Comparison of ENCODE assay signal across 10 mouse cellular contexts in the genomic region with DNA sequence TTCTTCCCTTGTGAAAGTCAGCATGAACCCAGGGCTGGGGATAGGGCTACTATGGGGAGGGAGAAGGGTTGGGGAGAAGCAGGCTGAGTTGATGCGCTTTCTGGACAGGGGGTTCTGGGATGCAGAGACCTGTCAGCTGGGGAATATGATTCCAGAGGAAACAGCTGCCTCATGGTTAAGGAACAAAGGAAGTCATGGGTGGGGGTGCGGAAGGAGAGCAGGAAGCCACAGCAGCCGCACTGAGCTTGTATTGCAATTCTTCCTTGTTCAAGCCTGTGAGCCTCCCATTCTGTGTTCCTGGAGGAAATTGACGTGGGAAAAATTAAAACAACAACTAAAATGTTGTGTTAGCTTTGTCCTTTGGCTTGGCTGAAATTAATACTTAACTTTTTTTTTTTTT.
DNase-seq lines count a peak whose midpoint lies in the region; ATAC-seq and TF ChIP-seq lines count a peak whose summit lies in the region.
"Had no signal": no experiment of that assay in that cellular context is flagged by ENCODE, and none has a peak within 500 bp of the region (broad histone marks: within the 10 kb centered on the region; RNA-seq: fewer than 3 reads in every experiment).

No protein-coding gene starts in this region.

- no peaks in the 10 kb centered on the region for H3K27me3 ChIP-seq in hindbrain, embryonic 10.5 days (ENCODE audit: insufficient read depth, poor library complexity, severe bottlenecking)
- H3K27me3 ChIP-seq in hindbrain, embryonic 11.5 days (ENCODE audit: control insufficient read depth, insufficient read depth, low read length): no peaks in the 10 kb centered on the region

- no peak overlapping the region for H3K4me3 ChIP-seq in hindbrain, embryonic 10.5 days
- H3K4me3 ChIP-seq in hindbrain, embryonic 11.5 days (ENCODE audit: low read depth, low read length): no peak overlapping the region
- H3K4me3 ChIP-seq in layer of hippocampus, adult 2 months: no peak overlapping the region

- WGBS in hindbrain, embryonic 10.5 days: 71% methylated on average over 4 of the region's 4 CpGs
- WGBS in hindbrain, embryonic 11.5 days: 66% methylated on average over 4 of the region's 4 CpGs

- no peaks in the 10 kb centered on the region for H3K9me3 ChIP-seq in hindbrain, embryonic 10.5 days
- no peaks in the 10 kb centered on the region for H3K9me3 ChIP-seq in hindbrain, embryonic 11.5 days (ENCODE audit: control insufficient read depth, low read length)

- H3K27ac ChIP-seq in hindbrain, embryonic 10.5 days: no peak overlapping the region
- H3K27ac ChIP-seq in hindbrain, embryonic 11.5 days (ENCODE audit: low read depth, low read length): no peak overlapping the region
- no peak overlapping the region for H3K27ac ChIP-seq in layer of hippocampus, adult 2 months

- H3K4me2 ChIP-seq in hindbrain, embryonic 11.5 days (replicated peaks; ENCODE audit: low read depth, low read length): no peak overlapping the region

- H3K9ac ChIP-seq in hindbrain, embryonic 11.5 days (ENCODE audit: low read depth, low read length): no peak overlapping the region

- H3K36me3 ChIP-seq in hindbrain, embryonic 10.5 days: no peaks in the 10 kb centered on the region
- no peaks in the 10 kb centered on the region for H3K36me3 ChIP-seq in hindbrain, embryonic 11.5 days (ENCODE audit: control insufficient read depth, insufficient read depth, low read length)

- TF ChIP-seq CTCF in layer of hippocampus, adult 2 months (conservative IDR thresholded peaks at IDR 0.05): no peak

- no peak for ATAC-seq in hindbrain, embryonic 11.5 days (ENCODE audit: low FRiP score)
- ATAC-seq: activated CD4-positive, CD25-positive, alpha-beta regulatory T cell, adult 4 months had no signal

- DNase-seq in hindbrain, embryonic 10.5 days (ENCODE audit: low spot score): peak; percentile 10
- no peak for DNase-seq in hindbrain, embryonic 11.5 days (ENCODE audit: low spot score)
- DNase-seq in heart, adult 9 months (ENCODE audit: low spot score in 2 of 2): peak; percentile 46 to 69
- peak; percentile 60 for DNase-seq in kidney, postnatal 10 days
- DNase-seq in retina, embryonic 14.5 days (ENCODE audit: low spot score): peak; percentile 43
- DNase-seq in layer of hippocampus, adult 2 months (ENCODE audit: low spot score in 2 of 2): no peak
- DNase-seq in spleen, postnatal 14 days (ENCODE audit: low spot score in 2 of 2): no peak
- DNase-seq: cerebellum, postnatal 25 days; right cerebral cortex, postnatal 25 days had no signal

- H3K4me1 ChIP-seq in hindbrain, embryonic 10.5 days (replicated peaks): 0 out of 2 replicates have a peak, but pooled peaks cover 1% of the 10 kb centered on the region
- no peaks in the 10 kb centered on the region for H3K4me1 ChIP-seq in hindbrain, embryonic 11.5 days (replicated peaks; ENCODE audit: control insufficient read depth, insufficient read depth, low read length)

Comparison
In these comparisons a context has a peak if more than half of its experiments do, and no peak if none do; other contexts are left out.
1. DNase-seq: peak in hindbrain, embryonic 10.5 days (single experiment), heart, adult 9 months (2 of 2), kidney, postnatal 10 days (single experiment) and retina, embryonic 14.5 days (single experiment); none in hindbrain, embryonic 11.5 days (single experiment), layer of hippocampus, adult 2 months (0 of 2) and spleen, postnatal 14 days (0 of 2).